In genomic region chr4:82494829-82495228, GRCm38 (mm10) we compare ENCODE assay signal across 11 mouse cellular contexts.
DNase-seq lines count a peak whose midpoint lies in the region; ATAC-seq lines count a peak whose summit lies in the region.
"Had no signal": no experiment of that assay in that cellular context is flagged by ENCODE, and none has a peak within 500 bp of the region (broad histone marks: within the 10 kb centered on the region; RNA-seq: fewer than 3 reads in every experiment).

No protein-coding gene starts in this region.

- no peak overlapping the region; the same call in 1 of the 2 replicates for H3K9ac ChIP-seq in forebrain, embryonic 16.5 days (replicated peaks; ENCODE audit: low read depth, low read length)
- H3K9ac ChIP-seq: limb, embryonic 13.5 days had no signal

- H3K27me3 ChIP-seq in forebrain, embryonic 16.5 days (replicated peaks; ENCODE audit: control insufficient read depth, insufficient read depth, low read length), result no peaks in the 10 kb centered on the region
- H3K27me3 ChIP-seq: limb, embryonic 13.5 days had no signal

- ATAC-seq in frontal cortex, adult (ENCODE audit: low TSS enrichment), result no peak
- ATAC-seq in forebrain, embryonic 16.5 days, result peak; percentile 75
- no peak for ATAC-seq in megakaryocyte progenitor cell, adult 5-6 weeks (replicated peaks; ENCODE audit: poor library complexity)

- intact Hi-C loops in heart, postnatal 36 days (cut with DNase I), result no loop called here

- peak overlapping the region; percentile 61 for H3K4me2 ChIP-seq in forebrain, embryonic 16.5 days (ENCODE audit: low read length)

- WGBS in forebrain, embryonic 16.5 days, result 25% methylated on average over 10 of the region's 10 CpGs

- H3K4me3 ChIP-seq in forebrain, embryonic 16.5 days (replicated peaks; ENCODE audit: low read length), result peak overlapping the region; percentile 35
- H3K4me3 ChIP-seq: limb, embryonic 13.5 days had no signal

- H3K4me1 ChIP-seq in forebrain, embryonic 16.5 days (replicated peaks; ENCODE audit: control insufficient read depth, insufficient read depth, low read length), result peaks cover 42% of the 10 kb centered on the region

- no peaks in the 10 kb centered on the region for H3K9me3 ChIP-seq in forebrain, embryonic 16.5 days (ENCODE audit: control insufficient read depth, low read length)
- H3K9me3 ChIP-seq: limb, embryonic 13.5 days had no signal

- peak overlapping the region; percentile 92 for H3K27ac ChIP-seq in forebrain, embryonic 16.5 days (ENCODE audit: low read length)
- H3K27ac ChIP-seq: limb, embryonic 13.5 days; macrophage had no signal

- no peaks in the 10 kb centered on the region; the same call in 1 of the 2 replicates for H3K36me3 ChIP-seq in forebrain, embryonic 16.5 days (ENCODE audit: control insufficient read depth, insufficient read depth)

- peak; percentile 68 to 77 for DNase-seq in frontal cortex, adult 2 months (ENCODE audit: extremely low spot score in 1 of 2, low spot score in 1 of 2)
- DNase-seq in brain, adult 2 months (ENCODE audit: low read depth, low spot score), result peak; percentile 93
- peak; percentile 56 to 76 for DNase-seq in left cerebral cortex, adult 9 months (ENCODE audit: low spot score in 2 of 2)
- DNase-seq in heart, postnatal 36 days, result no peak
- no peak for DNase-seq in ovary, adult 18-20 months (ENCODE audit: low spot score)
- DNase-seq: heart, postnatal 4 days had no signal

Comparison
In these comparisons a context has a peak if more than half of its experiments do, and no peak if none do; other contexts are left out.
1. DNase-seq: peak in frontal cortex, adult 2 months (2 of 2), brain, adult 2 months (single experiment) and left cerebral cortex, adult 9 months (2 of 2); none in heart, postnatal 36 days (0 of 2) and ovary, adult 18-20 months (single experiment).